Mouse (Mus musculus) testis, adult 2 months (tissue): ENCODE measurements around the gene Tpm1.

Experiments
- CTCF ChIP-seq: fragments of 200-500 bp; IDR thresholded peaks from 2 replicates; pipeline ENCODE4 v1.5.1; 2012; ENCODE audit warnings: low read depth, mild to moderate bottlenecking, inconsistent platforms, low read length, moderate library complexity; ENCODE audit not compliant: control insufficient read depth, insufficient read depth, insufficient replicate concordance
- POLR2A ChIP-seq: fragments of 200-500 bp; IDR thresholded peaks from 2 replicates; pipeline ENCODE4 v1.6.1; 2012; ENCODE audit warnings: low read depth, mild to moderate bottlenecking, inconsistent platforms, low read length, moderate library complexity; ENCODE audit not compliant: control insufficient read depth

- no peak for TF ChIP-seq POLR2A
- TF ChIP-seq CTCF = no peak
Measured at GRCm38 (mm10) chr9:67045966-67046602, 3.1 kb downstream of the Tpm1 start.
